Mouse (Mus musculus) kidney, adult 2 months (tissue): Measurements from ENCODE around the gene Nrap. TPM values are rescaled to one million over a fixed set of nuclear protein-coding genes. Genes with fewer than 3 reads are reported as not detected.

ENCODE experiments used
- DNase-seq: peaks from one replicate; pipeline ENCODE4 v3.0.0; 2021
- H3K27ac ChIP-seq: fragments of 200-500 bp; 2 replicates; pipeline ENCODE4 v1.5.1; 2012; ENCODE audit warnings: low read depth, low read length, control low read depth, inconsistent platforms; ENCODE audit not compliant: insufficient read depth
- H3K27me3 ChIP-seq: fragments of 200-500 bp; replicated peaks from 2 replicates; pipeline ENCODE4 v1.6.1; 2012; ENCODE audit warnings: mild to moderate bottlenecking, moderate library complexity, low read length, inconsistent platforms; ENCODE audit not compliant: control insufficient read depth, insufficient read depth
- H3K36me3 ChIP-seq: fragments of 200-500 bp; 2 replicates; pipeline ENCODE4 v1.6.1; 2012; ENCODE audit warnings: mild to moderate bottlenecking, moderate library complexity, low read length, inconsistent platforms; ENCODE audit not compliant: control insufficient read depth, insufficient read depth
- H3K4me1 ChIP-seq: fragments of 200-500 bp; 2 replicates; pipeline ENCODE4 v1.6.1; 2011; ENCODE audit warnings: low read length; ENCODE audit not compliant: control insufficient read depth, insufficient read depth
- H3K4me3 ChIP-seq: fragments of 200-500 bp; 2 replicates; pipeline ENCODE4 v1.5.1; 2011; ENCODE audit warnings: mild to moderate bottlenecking, low read depth, low read length, control low read depth; ENCODE audit not compliant: insufficient read depth
- CTCF ChIP-seq: fragments of 200-500 bp; conservative IDR thresholded peaks from 2 replicates; pipeline ENCODE4 v1.5.1; 2011; ENCODE audit warnings: low read depth, mild to moderate bottlenecking, control low read depth, low read length, moderate library complexity, mixed read lengths; ENCODE audit not compliant: insufficient read depth, insufficient read length
- POLR2A ChIP-seq: fragments of 200-500 bp; IDR thresholded peaks from one replicate; pipeline ENCODE4 v1.6.1; 2011; ENCODE audit warnings: low read depth, low read length, control low read depth
- WGBS: fragments of 180-500 bp; shearing (Covaris S2); methylation state at CpG from one replicate; pipeline ENCODE4 v1.1.7; 2018; 5-methylcytosine and 5-hydroxymethylcytosine counted together
- polyA plus RNA-seq: library from polyadenylated mRNA; depleted of rRNA; stranded (reverse); fragments of >200 nt; gene quantifications from 2 replicates; pipeline ENCODE4 v1.2.3, GENCODE M21; 2012; rRNA removed

Nrap gene
- polyA plus RNA-seq, 1 experiment, result 5.0 TPM

- 55% methylated on average over 4 of the region's 4 CpGs for WGBS
These were observed 111.9 kb downstream of the Nrap start for GRCm38 (mm10) chr19:56277951-56278350.

GRCm38 (mm10) chr19:56277140-56277804 lies 112.6 kb downstream of the Nrap start:
- 70% methylated on average over 3 of the region's 3 CpGs for WGBS
- DNase-seq, result no peak
- TF ChIP-seq POLR2A (no peak), CTCF (peak; percentile 65)
- Histone ChIP-seq H3K36me3 (no peaks in the 10 kb centered on the region), H3K27me3 (no peaks in the 10 kb centered on the region), H3K4me3 (no peak overlapping the region), H3K27ac (no peak overlapping the region), H3K4me1 (no peaks in the 10 kb centered on the region)

More at GRCm38 (mm10) chr19:56277951-56278350, 111.9 kb downstream of the Nrap start:
- Histone ChIP-seq H3K27ac (no peak overlapping the region), H3K36me3 (no peaks in the 10 kb centered on the region), H3K27me3 (no peaks in the 10 kb centered on the region), H3K4me3 (no peak overlapping the region), H3K4me1 (no peaks in the 10 kb centered on the region)
- no peak for TF ChIP-seq POLR2A
- TF ChIP-seq CTCF, result no peak; the same call in 1 of the 2 replicates
- DNase-seq, result no peak

- DNase-seq, result no peak
- Histone ChIP-seq H3K27ac (no peak overlapping the region), H3K27me3 (no peaks in the 10 kb centered on the region), H3K4me1 (no peaks in the 10 kb centered on the region), H3K36me3 (no peaks in the 10 kb centered on the region), H3K4me3 (no peak overlapping the region)
- 69% methylated on average over 8 of the region's 8 CpGs for WGBS
- TF ChIP-seq CTCF, result no peak
- no peak for TF ChIP-seq POLR2A
These were observed 117.8 kb downstream of the Nrap start for GRCm38 (mm10) chr19:56272081-56272480.

Other genes with a start within 250 kb of the Nrap start
- gene Habp2, start 102.9 kb downstream of the Nrap start, polyA plus RNA-seq, result 303 and 362 TPM in 2 replicates
- gene Casp7, start 7.1 kb upstream of the Nrap start, polyA plus RNA-seq, result 12.0 and 12.4 TPM in 2 replicates
- gene Plekhs1, start 71.6 kb upstream of the Nrap start, polyA plus RNA-seq, result 0.12 and 0.17 TPM in 2 replicates
- gene Dclre1a, start 158.2 kb upstream of the Nrap start, polyA plus RNA-seq, result 5.7 and 5.9 TPM in 2 replicates
- 6.3 and 6.6 TPM in 2 replicates for gene Nhlrc2, start 158.2 kb upstream of the Nrap start, polyA plus RNA-seq